Mouse (Mus musculus) ES-Bruce4 (cell line): ENCODE results near the gene Mcf2l. TPM values are rescaled to one million over a fixed set of nuclear protein-coding genes. Genes with fewer than 3 reads are reported as not detected.

Experiments used
- H3K27ac ChIP-seq: 2 replicates; pipeline ENCODE4 v1.5.1; 2012; ENCODE audit warnings: low read length, inconsistent platforms; ENCODE audit not compliant: insufficient read depth
- H3K27me3 ChIP-seq: 2 replicates; pipeline ENCODE4 v1.6.1; 2012; ENCODE audit warnings: mild to moderate bottlenecking, low read length, inconsistent platforms; ENCODE audit not compliant: control insufficient read depth, poor library complexity, insufficient read depth, severe bottlenecking
- H3K36me3 ChIP-seq: 2 replicates; pipeline ENCODE4 v1.6.1; 2012; ENCODE audit warnings: inconsistent platforms, mild to moderate bottlenecking, low read length, moderate library complexity; ENCODE audit not compliant: control insufficient read depth, poor library complexity, insufficient read depth, severe bottlenecking
- H3K4me1 ChIP-seq: one replicate; pipeline ENCODE4 v1.8.1; 2011; ENCODE audit warnings: low read length; ENCODE audit not compliant: control insufficient read depth, insufficient read depth
- H3K4me3 ChIP-seq: 2 replicates; pipeline ENCODE4 v1.5.1; 2011; ENCODE audit warnings: low read depth, mild to moderate bottlenecking, low read length
- H3K9ac ChIP-seq: 2 replicates; pipeline ENCODE4 v1.6.1; 2012; ENCODE audit warnings: low read depth, mild to moderate bottlenecking, inconsistent platforms; ENCODE audit not compliant: poor library complexity, severe bottlenecking
- H3K9me3 ChIP-seq: replicated peaks from 2 replicates; pipeline ENCODE4 v1.6.1; 2012; ENCODE audit warnings: mild to moderate bottlenecking, low read length, inconsistent platforms; ENCODE audit not compliant: control insufficient read depth, poor library complexity, insufficient read depth, severe bottlenecking
- CTCF ChIP-seq: IDR thresholded peaks from one replicate; pipeline ENCODE4 v1.8.1; 2011; ENCODE audit warnings: low read depth, low read length
- EP300 ChIP-seq: IDR thresholded peaks from 2 replicates; pipeline ENCODE4 v1.6.1; 2011; ENCODE audit warnings: low read depth, low read length; ENCODE audit not compliant: insufficient read depth
- POLR2A ChIP-seq: IDR thresholded peaks from one replicate; pipeline ENCODE4 v1.8.1; 2011; ENCODE audit warnings: low read length; ENCODE audit not compliant: insufficient read depth
- polyA plus RNA-seq: library from polyadenylated mRNA; stranded (reverse); fragments of >200 nt; gene quantifications from 2 replicates; pipeline ENCODE4 v1.2.4, GENCODE M21; 2011; ENCODE audit warnings: low read depth; ENCODE audit not compliant: missing spikeins, insufficient read depth, insufficient read length

Mcf2l gene
- polyA plus RNA-seq, 1 experiment: 18.3 TPM

DNA sequence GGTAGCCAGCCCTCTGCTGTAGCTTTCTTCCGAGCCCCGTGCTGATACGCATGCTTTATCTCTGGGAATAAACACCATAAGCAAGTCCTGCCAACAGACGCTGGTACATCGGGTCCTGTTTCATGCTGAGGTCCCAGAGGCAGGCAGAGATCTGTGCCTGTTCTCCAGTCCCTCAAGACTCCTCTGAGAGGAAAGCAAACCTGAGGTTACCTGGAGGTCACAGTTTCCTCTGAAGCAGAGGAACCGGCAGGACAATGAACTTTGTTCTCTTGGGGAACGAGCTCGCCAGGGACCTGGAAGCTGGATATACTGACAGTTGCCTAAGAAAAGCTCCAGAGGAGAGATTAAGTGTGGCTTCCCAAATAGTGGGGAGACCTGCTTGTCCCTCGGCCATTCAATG lies 24.2 kb downstream of the Mcf2l start:
- TF ChIP-seq EP300 (no peak), POLR2A (no peak), CTCF (no peak)
- Histone ChIP-seq H3K9ac (no peak overlapping the region), H3K27ac (no peak overlapping the region), H3K27me3 (no peaks in the 10 kb centered on the region), H3K4me3 (no peak overlapping the region), H3K36me3 (no peaks in the 10 kb centered on the region), H3K4me1 (no peaks in the 10 kb centered on the region), H3K9me3 (no peaks in the 10 kb centered on the region)

DNA sequence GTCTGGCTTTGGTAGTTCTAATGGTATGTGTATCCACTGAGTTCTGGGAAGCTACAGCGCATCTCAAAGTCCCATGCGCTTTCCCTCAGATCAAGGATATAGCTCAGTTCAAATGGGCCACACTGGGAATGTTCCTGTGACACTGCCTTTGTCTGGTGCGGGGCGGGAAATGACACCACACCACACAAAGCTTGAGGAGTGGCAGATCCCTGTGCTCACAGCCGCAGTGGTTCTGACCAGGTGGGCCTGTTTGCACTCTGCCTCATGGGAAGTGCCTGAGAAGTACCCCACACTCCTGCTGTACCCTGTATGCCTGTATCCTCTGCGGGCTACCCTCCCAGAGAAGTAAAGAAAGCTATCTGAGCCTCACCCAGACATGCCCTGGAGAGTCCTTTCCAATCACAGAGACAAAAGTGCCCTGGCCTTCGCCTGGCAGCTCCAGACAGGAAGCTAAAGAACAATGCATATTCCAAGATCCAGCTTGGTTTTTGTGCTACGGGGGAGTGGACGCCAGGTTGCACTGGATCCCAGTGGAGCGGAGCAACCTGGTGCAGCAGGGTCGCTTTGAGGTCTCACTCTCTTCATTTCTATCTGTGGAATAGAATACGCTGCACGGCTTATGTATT lies 30.3 kb downstream of the Mcf2l start:
- no peak overlapping the region for H3K27ac ChIP-seq
- no peaks in the 10 kb centered on the region for H3K36me3 ChIP-seq
- H3K4me1 ChIP-seq: peaks cover 5% of the 10 kb centered on the region
- H3K9ac ChIP-seq: no peak overlapping the region
- TF ChIP-seq EP300 (no peak), CTCF (no peak), POLR2A (no peak)
- H3K9me3 ChIP-seq: no peaks in the 10 kb centered on the region
- H3K4me3 ChIP-seq: no peak overlapping the region
- no peaks in the 10 kb centered on the region for H3K27me3 ChIP-seq

DNA sequence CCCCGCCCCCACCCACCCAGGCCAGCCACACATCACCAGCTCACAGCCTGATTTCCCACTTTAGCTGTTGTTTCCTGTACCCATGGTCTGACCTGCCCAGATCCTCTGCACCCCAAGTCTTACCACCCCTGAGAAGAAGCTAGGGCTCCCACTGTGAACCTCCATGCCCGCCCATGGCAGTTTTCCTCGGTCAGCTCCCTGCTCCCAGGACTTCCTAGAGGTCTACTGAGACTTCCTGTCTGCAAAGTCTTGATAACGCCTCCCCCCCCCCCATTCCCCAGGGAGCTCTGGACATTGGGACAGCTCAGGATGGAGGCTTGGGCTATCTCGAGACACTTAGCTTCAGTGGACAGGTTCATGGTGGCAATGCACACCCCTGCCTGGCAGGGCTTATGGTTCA lies 31.5 kb downstream of the Mcf2l start:
- Histone ChIP-seq H3K36me3 (no peaks in the 10 kb centered on the region), H3K4me3 (no peak overlapping the region), H3K4me1 (peaks cover 5% of the 10 kb centered on the region), H3K27ac (no peak overlapping the region), H3K9ac (no peak overlapping the region), H3K9me3 (no peaks in the 10 kb centered on the region), H3K27me3 (no peaks in the 10 kb centered on the region)
- TF ChIP-seq POLR2A (no peak), EP300 (no peak), CTCF (no peak)

DNA sequence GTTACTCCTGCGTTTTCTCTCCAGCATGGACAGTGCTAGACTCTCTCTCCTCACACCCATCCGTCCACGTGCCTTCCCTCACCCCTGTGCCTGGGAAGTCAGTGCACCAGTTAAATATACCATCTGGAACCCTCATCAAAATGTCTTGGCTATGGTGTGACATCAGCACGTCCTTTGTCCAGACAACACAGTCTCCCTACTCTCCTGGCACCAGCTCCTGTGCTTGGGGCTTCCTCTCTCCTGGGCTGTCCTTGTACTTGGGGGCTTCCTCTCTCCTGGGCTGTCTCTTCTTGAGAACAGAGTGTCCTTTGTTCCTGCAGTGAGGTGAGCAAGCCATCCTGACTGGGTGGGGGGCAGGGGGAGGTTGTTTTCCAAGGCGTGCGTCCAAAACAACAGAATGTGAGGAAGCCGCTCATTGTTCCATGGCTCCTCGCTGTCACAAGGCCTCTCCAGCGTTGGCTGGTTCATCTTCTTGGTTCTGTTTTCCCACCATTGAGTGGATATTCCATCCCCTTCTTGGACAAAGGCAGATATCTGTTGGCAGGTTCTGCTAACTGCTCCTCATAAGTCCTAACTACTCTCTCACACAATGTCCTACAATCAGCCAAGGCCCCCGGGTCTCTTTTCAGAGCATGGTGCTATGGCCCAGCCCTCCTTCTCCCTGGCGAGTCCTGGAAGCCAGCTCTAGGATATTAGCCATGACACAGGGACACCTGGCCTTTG lies 32.2 kb downstream of the Mcf2l start:
- Histone ChIP-seq H3K9ac (no peak overlapping the region), H3K36me3 (no peaks in the 10 kb centered on the region), H3K27me3 (no peaks in the 10 kb centered on the region), H3K27ac (no peak overlapping the region), H3K4me1 (peaks cover 5% of the 10 kb centered on the region), H3K4me3 (no peak overlapping the region), H3K9me3 (no peaks in the 10 kb centered on the region)
- TF ChIP-seq CTCF: no peak
- TF ChIP-seq EP300: no peak
- no peak for TF ChIP-seq POLR2A

- H3K27me3 ChIP-seq: no peaks in the 10 kb centered on the region
- no peaks in the 10 kb centered on the region for H3K36me3 ChIP-seq
- H3K4me3 ChIP-seq: no peak overlapping the region
- no peak overlapping the region for H3K9ac ChIP-seq
- TF ChIP-seq EP300 (no peak), POLR2A (no peak), CTCF (no peak)
- no peaks in the 10 kb centered on the region for H3K9me3 ChIP-seq
- H3K27ac ChIP-seq: no peak overlapping the region
- peaks cover 5% of the 10 kb centered on the region for H3K4me1 ChIP-seq
Measured at GRCm38 (mm10) chr8:12906597-12906996, 33.0 kb downstream of the Mcf2l start.

DNA sequence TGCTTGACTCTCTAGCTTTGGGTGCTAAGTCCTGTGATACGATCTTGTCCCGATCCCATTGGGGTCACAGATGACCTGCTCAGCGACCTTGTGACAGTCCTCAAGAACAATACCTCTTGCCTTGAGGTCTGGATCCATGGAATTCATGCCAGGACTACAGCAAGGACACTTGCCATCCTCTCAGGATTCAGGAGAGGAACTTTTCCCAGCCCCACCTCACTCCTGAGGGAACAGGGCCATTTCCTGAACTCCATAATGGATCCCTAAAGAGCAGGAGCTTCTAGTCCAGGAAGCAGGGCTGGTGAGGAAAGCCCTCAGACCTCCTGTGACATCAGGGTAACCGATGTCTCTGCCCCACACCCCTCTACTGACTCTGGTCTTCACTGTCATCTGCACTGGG lies 34.1 kb downstream of the Mcf2l start:
- H3K27ac ChIP-seq: no peak overlapping the region
- no peaks in the 10 kb centered on the region for H3K36me3 ChIP-seq
- H3K9ac ChIP-seq: no peak overlapping the region
- TF ChIP-seq POLR2A: no peak
- no peak for TF ChIP-seq EP300
- TF ChIP-seq CTCF: no peak
- H3K4me3 ChIP-seq: no peak overlapping the region
- H3K27me3 ChIP-seq: no peaks in the 10 kb centered on the region
- peaks cover 5% of the 10 kb centered on the region for H3K4me1 ChIP-seq
- H3K9me3 ChIP-seq: no peaks in the 10 kb centered on the region
